8 mouse cellular contexts compared by ENCODE assay signal in the genomic region with DNA sequence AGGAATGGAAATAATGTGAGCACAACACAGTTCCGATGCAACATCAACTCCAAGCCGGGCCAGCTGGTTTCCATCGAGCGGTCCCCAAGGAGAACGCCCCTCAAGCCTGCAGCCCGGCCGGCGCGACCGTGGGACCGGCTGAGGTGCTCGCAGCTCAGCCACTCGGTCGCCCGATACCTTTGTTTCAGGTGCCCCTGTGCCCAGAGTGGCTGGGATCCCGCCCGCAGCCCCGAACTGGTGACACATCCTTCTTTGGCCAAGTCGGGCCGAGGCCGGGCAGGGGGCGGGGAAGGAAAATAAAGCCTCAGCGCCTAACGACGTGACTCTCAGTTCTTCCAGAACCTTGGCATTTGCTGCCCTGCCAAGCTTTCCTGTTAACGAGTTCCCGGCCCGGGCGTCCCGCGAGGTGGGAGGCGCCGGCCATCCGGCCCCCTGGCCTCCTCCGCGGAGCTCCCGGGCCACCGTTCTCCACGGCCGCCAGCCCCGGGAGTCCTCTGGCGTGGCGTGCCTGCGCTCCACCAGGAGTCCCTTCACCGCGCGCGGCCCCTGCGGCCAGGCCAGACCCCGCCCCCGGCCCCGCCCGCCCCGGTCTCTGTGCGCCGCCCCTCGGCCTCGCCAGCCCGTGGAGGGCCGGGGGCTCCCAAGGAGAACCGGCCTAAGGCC. TPM values are rescaled to one million over a fixed set of nuclear protein-coding genes. Genes with fewer than 3 reads are reported as not detected.
A peak's percentile ranks its signal among the peaks of the same experiment; 100 is the strongest.
DNase-seq lines count a peak whose midpoint lies in the region; ATAC-seq lines count a peak whose summit lies in the region.

No protein-coding gene starts in this region.

- DNase-seq in 3134 (ENCODE audit: extremely low read depth, insufficient read length, low spot score) = peak; percentile 89
- peak; percentile 47 for DNase-seq in ES-CJ7 (ENCODE audit: low read depth, low spot score)
- DNase-seq in cerebellum, adult 9-10 months = peak; percentile 70
- peak; percentile 51 to 67 for DNase-seq in frontal cortex, postnatal 10 days (ENCODE audit: low spot score in 2 of 2)
- DNase-seq in hindbrain, embryonic 14.5 days (ENCODE audit: low spot score) = peak; percentile 70
- peak; percentile 82 for DNase-seq in urinary bladder, postnatal 14 days (ENCODE audit: low spot score)

- H3K9me3 ChIP-seq in hindbrain, embryonic 14.5 days (ENCODE audit: control insufficient read depth, low read length) = no peaks in the 10 kb centered on the region
- no peaks in the 10 kb centered on the region for H3K9me3 ChIP-seq in liver, embryonic 12.5 days (replicated peaks)

- H3K4me2 ChIP-seq in hindbrain, embryonic 14.5 days (replicated peaks) = peak overlapping the region; percentile 65
- peak overlapping the region; percentile 90 for H3K4me2 ChIP-seq in liver, embryonic 12.5 days

- peak overlapping the region; percentile 93 for H3K9ac ChIP-seq in hindbrain, embryonic 14.5 days
- H3K9ac ChIP-seq in liver, embryonic 12.5 days = peak overlapping the region; percentile 75

- H3K27me3 ChIP-seq in hindbrain, embryonic 14.5 days (ENCODE audit: control insufficient read depth, insufficient read depth, low read length) = no peaks in the 10 kb centered on the region
- 0 out of 2 replicates have a peak, but pooled peaks cover 4% of the 10 kb centered on the region for H3K27me3 ChIP-seq in liver, embryonic 12.5 days (replicated peaks)

- no peaks in the 10 kb centered on the region for H3K36me3 ChIP-seq in hindbrain, embryonic 14.5 days (replicated peaks; ENCODE audit: control insufficient read depth, insufficient read depth)
- H3K36me3 ChIP-seq in liver, embryonic 12.5 days = no peaks in the 10 kb centered on the region

- H3K4me1 ChIP-seq in hindbrain, embryonic 14.5 days (replicated peaks; ENCODE audit: control insufficient read depth, insufficient read depth, low read length) = peaks cover 22% of the 10 kb centered on the region
- H3K4me1 ChIP-seq in liver, embryonic 12.5 days = peaks cover 35% of the 10 kb centered on the region

- H3K4me3 ChIP-seq in hindbrain, embryonic 14.5 days (replicated peaks; ENCODE audit: low read length) = peak overlapping the region; percentile 81
- H3K4me3 ChIP-seq in liver, embryonic 12.5 days = peak overlapping the region; percentile 73

- peak; percentile 93 for ATAC-seq in hindbrain, embryonic 14.5 days (ENCODE audit: low FRiP score)
- peak; percentile 95 for ATAC-seq in liver, embryonic 12.5 days
- ATAC-seq in monocyte, adult 5-6 weeks (replicated peaks; ENCODE audit: insufficient number of reproducible peaks, low FRiP score, low TSS enrichment, poor library complexity, severe bottlenecking) = peak; percentile 31; the same call in 1 of the 2 replicates

- WGBS in hindbrain, embryonic 14.5 days = under 1% methylated on average over 53 of the region's 61 CpGs
- WGBS in liver, embryonic 12.5 days (ENCODE audit: insufficient replicate concordance) = 1% methylated on average over 51 of the region's 61 CpGs

- H3K27ac ChIP-seq in hindbrain, embryonic 14.5 days = peak overlapping the region; percentile 96
- H3K27ac ChIP-seq in liver, embryonic 12.5 days = peak overlapping the region; percentile 82

RNA-seq across cellular contexts. Expression of a gene that starts 0.5 kb away (rescaled TPM):
- 30.2 and 33.9 TPM in 2 replicates for polyA plus RNA-seq in hindbrain, embryonic 14.5 days (2014; fragmentation: Nextera tagmentation; extraction: Ambion mirVana)
- polyA plus RNA-seq in liver, embryonic 12.5 days (2016; fragmentation: Nextera tagmentation; extraction: Ambion mirVana) = 3.6 and 4.0 TPM in 2 replicates
- 0.95 to 5.3 TPM (median 1.6 TPM) in 3 replicates for total RNA-seq in monocyte, adult 5-6 weeks (2017)

Comparison
In these comparisons a context has a peak if more than half of its experiments do, and no peak if none do; other contexts are left out.
1. Peak in every context shown above with its lines: DNase-seq, ATAC-seq, H3K4me3 ChIP-seq and H3K27ac ChIP-seq.
2. ATAC-seq: peak in every context shown above with its lines; median percentile 95 in liver, embryonic 12.5 days; 93 in hindbrain, embryonic 14.5 days; 31 in monocyte, adult 5-6 weeks.